Mouse (Mus musculus) bone marrow macrophage, adult 2 months (primary cell): ENCODE data around the gene Pgbd5.

Experiments
- CTCF ChIP-seq: IDR thresholded peaks from 2 replicates; pipeline ENCODE4 v1.5.1; 2012; ENCODE audit warnings: low read depth, mild to moderate bottlenecking, low read length, moderate library complexity
- POLR2A ChIP-seq: IDR thresholded peaks from 2 replicates; pipeline ENCODE4 v1.6.1; 2012; ENCODE audit warnings: mild to moderate bottlenecking, low read depth, low read length, borderline replicate concordance

DNA sequence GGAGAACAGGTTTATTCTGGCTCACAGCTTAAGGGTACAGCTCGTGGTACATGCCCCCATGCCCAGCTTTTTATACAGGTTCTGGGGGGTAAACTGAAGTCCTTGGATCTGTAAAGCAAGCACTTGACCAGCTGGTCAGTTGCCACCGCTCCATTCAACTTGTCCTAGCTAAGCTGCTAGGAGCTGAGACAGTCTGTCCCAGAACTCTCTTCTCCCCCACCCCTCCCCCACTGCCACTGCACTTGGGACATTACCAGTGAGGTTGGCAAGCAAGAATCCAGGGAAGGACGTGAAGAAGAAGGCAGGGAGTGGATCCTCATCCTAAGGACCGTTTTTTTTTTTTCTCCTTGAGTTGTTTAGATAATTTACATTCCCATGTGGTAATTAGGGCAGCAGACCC lies 2.7 kb downstream of the Pgbd5 start:
- TF ChIP-seq CTCF (no peak), POLR2A (no peak)
